ENCODE assay signal across 22 mouse cellular contexts in the genomic region with DNA sequence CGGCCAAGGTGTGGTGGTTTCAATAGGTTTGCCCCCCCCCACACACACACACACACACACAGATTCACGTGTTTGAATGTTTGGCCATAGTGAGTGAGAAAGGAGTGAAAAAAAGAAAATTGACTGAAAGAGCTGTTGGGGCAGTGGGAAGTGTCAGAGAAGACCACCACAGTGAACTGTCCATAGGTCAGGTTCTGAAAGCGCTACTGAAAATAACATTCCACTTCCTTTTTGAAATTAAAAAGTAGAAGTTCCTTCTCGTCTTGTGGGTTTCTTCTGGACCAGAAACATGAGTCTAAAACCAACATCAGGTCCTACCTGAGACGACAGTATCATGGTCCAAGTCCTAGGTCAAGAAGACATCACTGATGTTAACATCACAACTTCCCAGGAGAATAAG.
DNase-seq lines count a peak whose midpoint lies in the region; ATAC-seq and TF ChIP-seq lines count a peak whose summit lies in the region.
"Had no signal": no experiment of that assay in that cellular context is flagged by ENCODE, and none has a peak within 500 bp of the region (broad histone marks: within the 10 kb centered on the region; RNA-seq: fewer than 3 reads in every experiment).

No protein-coding gene starts in this region.

- H3K4me2 ChIP-seq in forebrain, embryonic 16.5 days (ENCODE audit: low read length): no peak overlapping the region
- no peak overlapping the region for H3K4me2 ChIP-seq in midbrain, embryonic 11.5 days
- H3K4me2 ChIP-seq in midbrain, embryonic 14.5 days (ENCODE audit: low read length): no peak overlapping the region
- H3K4me2 ChIP-seq: embryonic facial prominence, embryonic 13.5 days; embryonic facial prominence, embryonic 15.5 days; forebrain, embryonic 13.5 days; forebrain, embryonic 15.5 days had no signal

- no peaks in the 10 kb centered on the region for H3K36me3 ChIP-seq in forebrain, embryonic 10.5 days (replicated peaks)
- H3K36me3 ChIP-seq in forebrain, embryonic 16.5 days (ENCODE audit: control insufficient read depth, insufficient read depth): no peaks in the 10 kb centered on the region
- H3K36me3 ChIP-seq in midbrain, embryonic 11.5 days (ENCODE audit: control insufficient read depth, insufficient read depth, low read length): no peaks in the 10 kb centered on the region
- H3K36me3 ChIP-seq in midbrain, embryonic 14.5 days (ENCODE audit: control insufficient read depth, insufficient read depth, low read length): no peaks in the 10 kb centered on the region
- H3K36me3 ChIP-seq: embryonic facial prominence, embryonic 13.5 days; embryonic facial prominence, embryonic 15.5 days; forebrain, embryonic 15.5 days had no signal

- ATAC-seq in forebrain, embryonic 16.5 days: no peak
- ATAC-seq in midbrain, embryonic 11.5 days (ENCODE audit: low FRiP score): no peak
- no peak for ATAC-seq in midbrain, embryonic 14.5 days (ENCODE audit: low FRiP score, low TSS enrichment)
- peak; percentile 59 for ATAC-seq in granulocyte monocyte progenitor cell, adult 5-6 weeks (replicated peaks; ENCODE audit: poor library complexity, severe bottlenecking)
- ATAC-seq: forebrain, embryonic 13.5 days; forebrain, embryonic 15.5 days had no signal

- H3K4me1 ChIP-seq in forebrain, embryonic 10.5 days: peaks cover 17% of the 10 kb centered on the region
- no peaks in the 10 kb centered on the region for H3K4me1 ChIP-seq in forebrain, embryonic 16.5 days (replicated peaks; ENCODE audit: control insufficient read depth, insufficient read depth, low read length)
- no peaks in the 10 kb centered on the region for H3K4me1 ChIP-seq in midbrain, embryonic 11.5 days (ENCODE audit: control insufficient read depth, insufficient read depth, low read length)
- 0 out of 2 replicates have a peak, but pooled peaks cover 8% of the 10 kb centered on the region for H3K4me1 ChIP-seq in midbrain, embryonic 14.5 days (ENCODE audit: control insufficient read depth, insufficient read depth, low read length)
- H3K4me1 ChIP-seq in cerebellum, adult 2 months (ENCODE audit: control insufficient read depth, insufficient read depth, low read length): no peaks in the 10 kb centered on the region
- H3K4me1 ChIP-seq: embryonic facial prominence, embryonic 15.5 days had no signal

- 0 out of 2 replicates have a peak overlapping the region, but pooled peaks have one; percentile 58 for H3K27ac ChIP-seq in forebrain, embryonic 10.5 days
- H3K27ac ChIP-seq in forebrain, embryonic 16.5 days (ENCODE audit: low read length): no peak overlapping the region
- no peak overlapping the region for H3K27ac ChIP-seq in midbrain, embryonic 11.5 days (ENCODE audit: low read depth, low read length)
- H3K27ac ChIP-seq in midbrain, embryonic 14.5 days (replicated peaks; ENCODE audit: low read depth, low read length): no peak overlapping the region
- H3K27ac ChIP-seq in cerebellum, adult 2 months (ENCODE audit: insufficient read depth, low read length): no peak overlapping the region
- H3K27ac ChIP-seq: embryonic facial prominence, embryonic 13.5 days; embryonic facial prominence, embryonic 15.5 days; forebrain, embryonic 13.5 days; forebrain, embryonic 15.5 days had no signal

- no peaks in the 10 kb centered on the region for H3K9me3 ChIP-seq in forebrain, embryonic 10.5 days
- H3K9me3 ChIP-seq in forebrain, embryonic 16.5 days (ENCODE audit: control insufficient read depth, low read length): no peaks in the 10 kb centered on the region
- H3K9me3 ChIP-seq in midbrain, embryonic 11.5 days (ENCODE audit: control insufficient read depth, low read length): no peaks in the 10 kb centered on the region
- H3K9me3 ChIP-seq in midbrain, embryonic 14.5 days (ENCODE audit: control insufficient read depth, low read length): no peaks in the 10 kb centered on the region
- H3K9me3 ChIP-seq: embryonic facial prominence, embryonic 13.5 days; embryonic facial prominence, embryonic 15.5 days; forebrain, embryonic 13.5 days; forebrain, embryonic 15.5 days had no signal

- WGBS in forebrain, embryonic 10.5 days: 86% methylated on average over 5 of the region's 5 CpGs
- WGBS in forebrain, embryonic 16.5 days: 87% methylated on average over 5 of the region's 5 CpGs
- WGBS in midbrain, embryonic 11.5 days: 80% methylated on average over 5 of the region's 5 CpGs
- 85% methylated on average over 5 of the region's 5 CpGs for WGBS in midbrain, embryonic 14.5 days
- 90% methylated on average over 5 of the region's 5 CpGs for WGBS in cerebellum, adult 2 months

- TF ChIP-seq POLR2A in cerebellum, adult 2 months (IDR thresholded peaks at IDR 0.05; ENCODE audit: borderline replicate concordance, insufficient read depth, low read length): no peak

- no peak for DNase-seq in forebrain, embryonic 10.5 days (ENCODE audit: extremely low spot score, low spot score)
- peak; percentile 59 for DNase-seq in midbrain, embryonic 11.5 days (ENCODE audit: low spot score, missing footprints)
- DNase-seq in midbrain, embryonic 14.5 days: no peak
- DNase-seq in A20 (ENCODE audit: low read depth, low spot score): peak; percentile 24
- no peak for DNase-seq in gastrocnemius, postnatal 10 days
- DNase-seq in cerebellum, adult 2 months: no peak
- DNase-seq: adrenal gland, adult 2 months; adrenal gland, postnatal 10 days; adrenal gland, postnatal 25 days; cerebellum, adult 11 months; cerebellum, adult 18-20 months; cerebellum, adult 9-10 months; cerebellum, postnatal 10 days; cerebellum, postnatal 25 days; embryo, embryonic 11 days had no signal

- TF ChIP-seq CTCF in cerebellum, adult 2 months (IDR thresholded peaks at IDR 0.05; ENCODE audit: borderline replicate concordance, insufficient read depth, low read depth, low read length): no peak

- H3K9ac ChIP-seq in forebrain, embryonic 16.5 days (replicated peaks; ENCODE audit: low read depth, low read length): no peak overlapping the region
- H3K9ac ChIP-seq in midbrain, embryonic 11.5 days (ENCODE audit: low read length): no peak overlapping the region
- no peak overlapping the region for H3K9ac ChIP-seq in midbrain, embryonic 14.5 days (replicated peaks; ENCODE audit: low read length)
- H3K9ac ChIP-seq: embryonic facial prominence, embryonic 13.5 days; embryonic facial prominence, embryonic 15.5 days; forebrain, embryonic 13.5 days; forebrain, embryonic 15.5 days had no signal

- H3K27me3 ChIP-seq in forebrain, embryonic 10.5 days (ENCODE audit: poor library complexity, severe bottlenecking): no peaks in the 10 kb centered on the region
- no peaks in the 10 kb centered on the region for H3K27me3 ChIP-seq in forebrain, embryonic 16.5 days (replicated peaks; ENCODE audit: control insufficient read depth, insufficient read depth, low read length)
- no peaks in the 10 kb centered on the region for H3K27me3 ChIP-seq in midbrain, embryonic 11.5 days (ENCODE audit: control insufficient read depth, insufficient read depth, low read length)
- H3K27me3 ChIP-seq in midbrain, embryonic 14.5 days (ENCODE audit: control insufficient read depth, insufficient read depth, low read length): no peaks in the 10 kb centered on the region
- H3K27me3 ChIP-seq in cerebellum, adult 2 months (ENCODE audit: control insufficient read depth, insufficient read depth, low read length): no peaks in the 10 kb centered on the region
- H3K27me3 ChIP-seq: embryonic facial prominence, embryonic 13.5 days; embryonic facial prominence, embryonic 15.5 days; forebrain, embryonic 13.5 days; forebrain, embryonic 15.5 days had no signal

- H3K4me3 ChIP-seq in forebrain, embryonic 10.5 days: no peak overlapping the region
- no peak overlapping the region for H3K4me3 ChIP-seq in forebrain, embryonic 16.5 days (replicated peaks; ENCODE audit: low read length)
- no peak overlapping the region for H3K4me3 ChIP-seq in midbrain, embryonic 11.5 days (ENCODE audit: low read depth, low read length)
- H3K4me3 ChIP-seq in midbrain, embryonic 14.5 days (replicated peaks; ENCODE audit: low read depth, low read length): no peak overlapping the region
- H3K4me3 ChIP-seq in cerebellum, adult 2 months (replicated peaks; ENCODE audit: insufficient read depth, low read depth, low read length): no peak overlapping the region
- H3K4me3 ChIP-seq: embryonic facial prominence, embryonic 13.5 days; embryonic facial prominence, embryonic 15.5 days; erythroblast, embryonic 14.5 days; forebrain, embryonic 13.5 days; forebrain, embryonic 15.5 days had no signal

Comparison
In these comparisons a context has a peak if more than half of its experiments do, and no peak if none do; other contexts are left out.
1. DNase-seq: peak in midbrain, embryonic 11.5 days (single experiment) and A20 (single experiment); none in forebrain, embryonic 10.5 days (single experiment), midbrain, embryonic 14.5 days (single experiment), gastrocnemius, postnatal 10 days (single experiment) and cerebellum, adult 2 months (0 of 2).